Mouse (Mus musculus): ENCODE results near the gene Gm9999.

Gene Gm9999

GRCm38 (mm10) chr7:47027520-47027919, 44.1 kb downstream of the Gm9999 start:
- DNase-seq (ENCODE audit: low read depth, low spot score): no peak

GRCm38 (mm10) chr7:47030517-47031193, 47.3 kb downstream of the Gm9999 start:
- DNase-seq (ENCODE audit: low read depth, low spot score): no peak

- DNase-seq (ENCODE audit: low read depth, low spot score): no peak
Measured at GRCm38 (mm10) chr7:47031371-47031770, 48.0 kb downstream of the Gm9999 start.

GRCm38 (mm10) chr7:47034785-47035384, 51.5 kb downstream of the Gm9999 start:
- no peak for DNase-seq (ENCODE audit: low read depth, low spot score)

GRCm38 (mm10) chr7:47035426-47035825, 52.0 kb downstream of the Gm9999 start:
- no peak for DNase-seq (ENCODE audit: low read depth, low spot score)

Measured in forelimb bud, embryonic 11.5 days (tissue).